Mouse (Mus musculus): Measurements from ENCODE around the gene Prm2. TPM values are rescaled to one million over a fixed set of nuclear protein-coding genes. Genes with fewer than 3 reads are reported as not detected.
A peak's percentile ranks its signal among the peaks of the same experiment; 100 is the strongest.

Gene Prm2
- polyA plus RNA-seq, 1 experiment from 2014 or later: not detected

- H3K27me3 ChIP-seq (ENCODE audit: control insufficient read depth, insufficient read depth, low read length): peaks cover 21% of the 10 kb centered on the region
- peak overlapping the region; percentile 59 for H3K4me3 ChIP-seq (replicated peaks; ENCODE audit: low read depth, low read length)
- 3% methylated on average over 81 of the region's 81 CpGs for WGBS
- peak overlapping the region; percentile 99 for H3K4me2 ChIP-seq (ENCODE audit: low read length)
- H3K36me3 ChIP-seq (ENCODE audit: control insufficient read depth, insufficient read depth, low read length): no peaks in the 10 kb centered on the region
- peak overlapping the region; percentile 80 for H3K27ac ChIP-seq (replicated peaks; ENCODE audit: low read depth, low read length)
- H3K4me1 ChIP-seq (ENCODE audit: control insufficient read depth, insufficient read depth, low read length): peaks cover 8% of the 10 kb centered on the region; the same call in 1 of the 2 replicates
- H3K9ac ChIP-seq (replicated peaks; ENCODE audit: low read length): peak overlapping the region; percentile 72
- ATAC-seq (ENCODE audit: low FRiP score, low TSS enrichment): no peak; the same call in 1 of the 2 replicates
- no peaks in the 10 kb centered on the region for H3K9me3 ChIP-seq (ENCODE audit: control insufficient read depth, low read length)
- peak; percentile 79 for DNase-seq
Observed at GRCm38 (mm10) chr16:10783883-10784792, 11.8 kb downstream of the Prm2 start.

GRCm38 (mm10) chr16:10783451-10783850 is 12.5 kb downstream of the Prm2 start:
- 72% methylated on average over 8 of the region's 8 CpGs for WGBS
- Histone ChIP-seq H3K4me3 (replicated peaks; ENCODE audit: low read depth, low read length) (no peak overlapping the region; the same call in 1 of the 2 replicates), H3K9ac (replicated peaks; ENCODE audit: low read length) (no peak overlapping the region), H3K4me2 (ENCODE audit: low read length) (peak overlapping the region; percentile 99), H3K27me3 (ENCODE audit: control insufficient read depth, insufficient read depth, low read length) (peaks cover 21% of the 10 kb centered on the region), H3K4me1 (ENCODE audit: control insufficient read depth, insufficient read depth, low read length) (peaks cover 8% of the 10 kb centered on the region; the same call in 1 of the 2 replicates), H3K27ac (replicated peaks; ENCODE audit: low read depth, low read length) (no peak overlapping the region), H3K36me3 (ENCODE audit: control insufficient read depth, insufficient read depth, low read length) (no peaks in the 10 kb centered on the region), H3K9me3 (ENCODE audit: control insufficient read depth, low read length) (no peaks in the 10 kb centered on the region)
- ATAC-seq (ENCODE audit: low FRiP score, low TSS enrichment): no peak
- no peak for DNase-seq

GRCm38 (mm10) chr16:10783152-10783434 is 12.8 kb downstream of the Prm2 start:
- peaks cover 21% of the 10 kb centered on the region for H3K27me3 ChIP-seq (ENCODE audit: control insufficient read depth, insufficient read depth, low read length)
- no peak overlapping the region for H3K9ac ChIP-seq (replicated peaks; ENCODE audit: low read length)
- DNase-seq: no peak
- no peaks in the 10 kb centered on the region for H3K36me3 ChIP-seq (ENCODE audit: control insufficient read depth, insufficient read depth, low read length)
- no peak overlapping the region; the same call in 1 of the 2 replicates for H3K4me2 ChIP-seq (ENCODE audit: low read length)
- no peak overlapping the region for H3K27ac ChIP-seq (replicated peaks; ENCODE audit: low read depth, low read length)
- WGBS: 67% methylated on average over 1 of the region's 1 CpGs
- no peak overlapping the region for H3K4me3 ChIP-seq (replicated peaks; ENCODE audit: low read depth, low read length)
- no peaks in the 10 kb centered on the region for H3K9me3 ChIP-seq (ENCODE audit: control insufficient read depth, low read length)
- peaks cover 8% of the 10 kb centered on the region; the same call in 1 of the 2 replicates for H3K4me1 ChIP-seq (ENCODE audit: control insufficient read depth, insufficient read depth, low read length)
- ATAC-seq (ENCODE audit: low FRiP score, low TSS enrichment): no peak

GRCm38 (mm10) chr16:10782377-10783151 is 13.4 kb downstream of the Prm2 start:
- Histone ChIP-seq H3K27ac (replicated peaks; ENCODE audit: low read depth, low read length) (no peak overlapping the region), H3K27me3 (ENCODE audit: control insufficient read depth, insufficient read depth, low read length) (peaks cover 21% of the 10 kb centered on the region), H3K4me3 (replicated peaks; ENCODE audit: low read depth, low read length) (no peak overlapping the region), H3K36me3 (ENCODE audit: control insufficient read depth, insufficient read depth, low read length) (no peaks in the 10 kb centered on the region), H3K9me3 (ENCODE audit: control insufficient read depth, low read length) (no peaks in the 10 kb centered on the region), H3K4me1 (ENCODE audit: control insufficient read depth, insufficient read depth, low read length) (peaks cover 8% of the 10 kb centered on the region; the same call in 1 of the 2 replicates), H3K4me2 (ENCODE audit: low read length) (no peak overlapping the region; the same call in 1 of the 2 replicates), H3K9ac (replicated peaks; ENCODE audit: low read length) (no peak overlapping the region)
- DNase-seq (no peak), ATAC-seq (ENCODE audit: low FRiP score, low TSS enrichment) (no peak)
- WGBS: 35% methylated on average over 6 of the region's 6 CpGs

- H3K4me2 ChIP-seq (ENCODE audit: low read length): no peak overlapping the region
- H3K9ac ChIP-seq (replicated peaks; ENCODE audit: low read length): no peak overlapping the region
- no peak overlapping the region for H3K27ac ChIP-seq (replicated peaks; ENCODE audit: low read depth, low read length)
- DNase-seq (peak; percentile 14), ATAC-seq (ENCODE audit: low FRiP score, low TSS enrichment) (no peak)
- peaks cover 8% of the 10 kb centered on the region; the same call in 1 of the 2 replicates for H3K4me1 ChIP-seq (ENCODE audit: control insufficient read depth, insufficient read depth, low read length)
- WGBS: 39% methylated on average over 9 of the region's 9 CpGs
- peaks cover 21% of the 10 kb centered on the region for H3K27me3 ChIP-seq (ENCODE audit: control insufficient read depth, insufficient read depth, low read length)
- H3K4me3 ChIP-seq (replicated peaks; ENCODE audit: low read depth, low read length): no peak overlapping the region
- no peaks in the 10 kb centered on the region for H3K36me3 ChIP-seq (ENCODE audit: control insufficient read depth, insufficient read depth, low read length)
- no peaks in the 10 kb centered on the region for H3K9me3 ChIP-seq (ENCODE audit: control insufficient read depth, low read length)
Observed at GRCm38 (mm10) chr16:10781862-10782371, 14.0 kb downstream of the Prm2 start.

GRCm38 (mm10) chr16:10780631-10781120 is 15.3 kb downstream of the Prm2 start:
- H3K4me2 ChIP-seq (ENCODE audit: low read length): no peak overlapping the region
- no peak overlapping the region for H3K4me3 ChIP-seq (replicated peaks; ENCODE audit: low read depth, low read length)
- H3K36me3 ChIP-seq (ENCODE audit: control insufficient read depth, insufficient read depth, low read length): no peaks in the 10 kb centered on the region
- 83% methylated on average over 5 of the region's 5 CpGs for WGBS
- 0 out of 2 replicates have a peak, but pooled peaks cover 4% of the 10 kb centered on the region for H3K4me1 ChIP-seq (ENCODE audit: control insufficient read depth, insufficient read depth, low read length)
- ATAC-seq (ENCODE audit: low FRiP score, low TSS enrichment) (no peak), DNase-seq (no peak)
- peaks cover 21% of the 10 kb centered on the region for H3K27me3 ChIP-seq (ENCODE audit: control insufficient read depth, insufficient read depth, low read length)
- H3K27ac ChIP-seq (replicated peaks; ENCODE audit: low read depth, low read length): no peak overlapping the region
- H3K9me3 ChIP-seq (ENCODE audit: control insufficient read depth, low read length): no peaks in the 10 kb centered on the region
- H3K9ac ChIP-seq (replicated peaks; ENCODE audit: low read length): no peak overlapping the region

GRCm38 (mm10) chr16:10777579-10778160 is 18.3 kb downstream of the Prm2 start:
- H3K27ac ChIP-seq (replicated peaks; ENCODE audit: low read depth, low read length): no peak overlapping the region
- no peak overlapping the region for H3K4me2 ChIP-seq (ENCODE audit: low read length)
- no peaks in the 10 kb centered on the region for H3K9me3 ChIP-seq (ENCODE audit: control insufficient read depth, low read length)
- DNase-seq (no peak), ATAC-seq (ENCODE audit: low FRiP score, low TSS enrichment) (no peak)
- H3K27me3 ChIP-seq (ENCODE audit: control insufficient read depth, insufficient read depth, low read length): peaks cover 5% of the 10 kb centered on the region; the same call in 1 of the 2 replicates
- no peaks in the 10 kb centered on the region for H3K36me3 ChIP-seq (ENCODE audit: control insufficient read depth, insufficient read depth, low read length)
- WGBS: 62% methylated on average over 5 of the region's 5 CpGs
- H3K4me1 ChIP-seq (ENCODE audit: control insufficient read depth, insufficient read depth, low read length): no peaks in the 10 kb centered on the region
- no peak overlapping the region for H3K4me3 ChIP-seq (replicated peaks; ENCODE audit: low read depth, low read length)
- no peak overlapping the region for H3K9ac ChIP-seq (replicated peaks; ENCODE audit: low read length)

- DNase-seq (no peak), ATAC-seq (ENCODE audit: low FRiP score, low TSS enrichment) (no peak)
- no peak overlapping the region for H3K27ac ChIP-seq (replicated peaks; ENCODE audit: low read depth, low read length)
- 75% methylated on average over 7 of the region's 7 CpGs for WGBS
- H3K4me3 ChIP-seq (replicated peaks; ENCODE audit: low read depth, low read length): no peak overlapping the region
- no peaks in the 10 kb centered on the region for H3K4me1 ChIP-seq (ENCODE audit: control insufficient read depth, insufficient read depth, low read length)
- no peaks in the 10 kb centered on the region for H3K9me3 ChIP-seq (ENCODE audit: control insufficient read depth, low read length)
- H3K36me3 ChIP-seq (ENCODE audit: control insufficient read depth, insufficient read depth, low read length): no peaks in the 10 kb centered on the region
- H3K27me3 ChIP-seq (ENCODE audit: control insufficient read depth, insufficient read depth, low read length): no peaks in the 10 kb centered on the region
- H3K4me2 ChIP-seq (ENCODE audit: low read length): no peak overlapping the region
- H3K9ac ChIP-seq (replicated peaks; ENCODE audit: low read length): no peak overlapping the region
Observed at GRCm38 (mm10) chr16:10776322-10776721, 19.6 kb downstream of the Prm2 start.
